Mouse (Mus musculus) brain, embryonic 14.5 days (tissue): ENCODE measurements around the gene Rgma.

Experiments
- CTCF ChIP-seq: fragments of 200-500 bp; IDR thresholded peaks from 2 replicates; pipeline ENCODE4 v1.5.1; 2012; ENCODE audit warnings: inconsistent platforms, mild to moderate bottlenecking, moderate library complexity, borderline replicate concordance; ENCODE audit not compliant: insufficient read depth, insufficient read length; ENCODE audit errors: extremely low read depth
- POLR2A ChIP-seq: fragments of 200-500 bp; IDR thresholded peaks from 2 replicates; pipeline ENCODE4 v1.6.1; 2012; ENCODE audit warnings: mild to moderate bottlenecking, inconsistent platforms, borderline replicate concordance; ENCODE audit not compliant: poor library complexity, insufficient read depth, insufficient read length, severe bottlenecking; ENCODE audit errors: extremely low read depth

GRCm38 (mm10) chr7:73420827-73421226, 45.5 kb downstream of the Rgma start:
- no peak for TF ChIP-seq CTCF
- TF ChIP-seq POLR2A: no peak
